Mouse (Mus musculus) hindlimb bud, embryonic 11.5 days (tissue): ENCODE measurements around the gene Nek5.
"Not testable (repeated sequence)": the region's sequence is repeated elsewhere in the genome, so short reads cannot be mapped to it uniquely, and the experiment has no call there.

ENCODE experiments used
- DNase-seq: peaks from one replicate; pipeline ENCODE4 v3.0.0-alpha.2; 2012; ENCODE audit warnings: low read depth, low spot score; ENCODE audit errors: extremely low spot score

Nek5 gene

DNA sequence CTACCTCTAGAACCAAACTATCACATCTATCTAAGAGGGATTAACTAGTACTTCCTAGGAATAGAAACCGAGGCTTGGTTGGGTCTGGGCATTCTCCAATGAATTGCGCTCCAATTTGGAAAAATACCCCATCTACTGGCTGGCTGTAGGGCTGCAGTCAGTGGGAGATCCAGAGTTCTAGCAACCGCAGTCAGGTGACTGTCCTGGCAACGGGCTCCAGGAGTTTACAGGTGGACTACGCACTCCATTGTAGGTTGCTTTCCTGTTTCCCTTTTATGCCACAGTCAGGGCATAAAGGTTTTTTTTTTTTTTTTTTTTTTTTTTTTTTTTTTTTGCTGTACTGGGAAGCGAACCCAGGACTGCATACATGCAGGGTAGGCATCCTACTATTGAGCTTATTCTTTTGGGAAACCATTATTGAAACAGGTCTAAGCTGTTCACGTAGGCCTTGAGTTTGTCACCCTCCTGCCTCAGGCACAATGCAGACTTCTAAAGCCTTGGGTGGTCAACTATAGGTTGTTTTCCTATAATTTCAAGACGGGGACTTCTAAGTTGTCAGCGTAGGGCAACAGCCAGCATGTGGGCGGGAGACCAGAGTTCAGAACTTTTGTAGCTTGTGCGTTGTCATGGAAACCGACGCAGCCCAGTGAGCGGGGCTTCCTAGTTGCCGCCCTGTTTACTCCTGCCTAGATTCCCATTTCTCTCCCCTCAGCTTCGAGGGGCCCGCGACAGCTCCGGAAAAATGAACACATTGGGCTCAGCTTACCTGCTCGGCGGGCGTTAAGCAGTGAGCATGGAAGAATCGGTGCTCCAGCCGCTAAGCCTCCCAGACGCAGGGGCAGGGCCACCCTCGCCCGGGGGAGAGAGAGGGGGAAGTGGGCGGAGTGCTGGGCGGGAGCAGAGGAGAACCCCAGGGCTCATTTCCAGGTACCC, at the start of gene Nek5:
TSS of gene Nek5 (minus strand) at position 834 of the 933 bp plus-strand sequence.
- peak; percentile 41 for DNase-seq

DNA sequence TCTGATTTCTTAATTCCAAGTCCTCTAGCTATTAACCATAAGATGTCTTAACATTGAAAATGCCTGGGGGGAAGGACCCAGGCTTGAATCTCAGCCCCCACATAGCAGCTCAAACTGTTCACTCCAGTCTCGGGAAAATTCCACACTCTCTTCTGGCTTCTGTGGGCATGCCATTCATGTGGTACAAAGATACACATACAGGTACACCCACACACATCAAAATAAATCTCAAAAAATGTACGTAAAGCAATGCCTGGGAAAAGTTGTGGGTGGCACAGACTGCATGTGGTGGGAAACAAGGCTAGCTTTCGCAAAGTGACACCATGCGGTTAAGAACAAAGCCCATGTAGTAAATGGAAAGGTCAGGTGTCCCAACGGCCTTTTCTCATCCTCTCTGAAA, 44.3 kb upstream of the Nek5 start:
- no peak for DNase-seq

DNA sequence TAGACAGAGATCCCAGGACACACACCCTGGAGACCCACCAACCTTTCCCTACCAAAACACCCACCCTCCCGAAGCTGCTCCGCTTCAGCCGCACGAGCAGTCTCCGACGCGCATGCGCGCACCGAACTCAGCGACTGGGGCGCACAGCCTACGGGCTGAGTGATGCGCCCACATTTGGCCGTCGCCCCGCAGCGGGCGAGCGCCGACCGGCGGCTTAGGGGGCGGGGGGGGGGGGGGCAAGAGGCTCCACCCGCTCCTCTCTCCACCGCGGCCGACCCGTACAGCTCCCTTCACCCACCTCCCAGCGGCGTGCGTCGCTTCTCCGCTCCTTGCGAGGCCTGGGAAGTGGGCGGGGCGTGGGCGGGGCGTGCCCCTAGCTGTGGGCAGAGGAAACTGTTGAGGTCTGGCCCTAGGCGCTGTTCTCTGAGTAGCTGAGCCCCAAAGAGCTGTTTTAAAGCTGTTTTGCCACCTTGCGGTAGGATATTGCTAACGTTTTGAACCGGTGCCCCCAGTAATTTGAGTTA, 41.3 kb upstream of the Nek5 start, which contains the start of gene Nek3:
TSS of gene Nek3 (minus strand) at position 356 of the 524 bp plus-strand sequence.
- peak; percentile 69 for DNase-seq

DNA sequence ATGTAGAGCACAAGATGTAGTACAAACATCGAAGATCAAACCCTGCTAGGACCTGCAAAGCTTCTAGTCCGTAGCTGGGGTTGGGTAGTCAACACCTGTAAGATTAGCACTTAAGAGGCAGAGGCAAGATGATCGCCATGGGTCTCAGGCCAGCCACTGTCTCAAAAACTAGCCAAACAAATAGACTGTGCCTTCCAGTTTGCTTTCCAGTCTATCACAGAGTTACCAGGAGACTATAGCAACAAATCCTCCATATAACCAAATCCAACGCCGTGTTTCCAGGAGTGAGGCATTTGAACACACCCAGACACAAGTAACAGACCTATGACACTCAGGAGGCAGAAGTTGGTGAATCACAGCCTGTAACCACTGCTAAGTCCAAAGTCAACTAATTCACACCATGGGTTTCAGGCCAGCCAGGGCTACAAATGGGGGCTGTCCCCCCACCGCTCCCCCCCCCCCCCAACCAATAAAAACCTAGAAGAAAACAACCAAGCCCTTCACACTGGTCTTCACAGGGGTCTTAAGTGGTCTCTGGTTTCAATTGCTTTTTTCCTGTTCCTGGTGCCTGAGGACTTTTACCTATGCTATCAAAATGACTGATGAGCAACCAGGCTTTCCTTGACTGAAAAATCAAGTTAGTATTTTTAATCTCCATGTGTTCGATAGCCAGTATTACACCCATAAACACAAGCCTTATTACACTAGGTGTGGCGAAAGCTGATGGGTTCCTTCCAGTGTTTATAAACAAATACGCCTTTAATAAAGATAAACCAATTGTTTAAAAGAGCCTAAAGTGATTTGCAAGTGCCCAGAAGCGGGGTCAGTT, 40.6 kb upstream of the Nek5 start:
- DNase-seq = peak; percentile 57

- no peak for DNase-seq
Observed at GRCm38 (mm10) chr8:22164431-22164830, 39.6 kb upstream of the Nek5 start.

GRCm38 (mm10) chr8:22162206-22162605, 37.4 kb upstream of the Nek5 start:
- DNase-seq = no peak

- DNase-seq = no peak
Observed at GRCm38 (mm10) chr8:22150345-22150663, 25.5 kb upstream of the Nek5 start.

DNA sequence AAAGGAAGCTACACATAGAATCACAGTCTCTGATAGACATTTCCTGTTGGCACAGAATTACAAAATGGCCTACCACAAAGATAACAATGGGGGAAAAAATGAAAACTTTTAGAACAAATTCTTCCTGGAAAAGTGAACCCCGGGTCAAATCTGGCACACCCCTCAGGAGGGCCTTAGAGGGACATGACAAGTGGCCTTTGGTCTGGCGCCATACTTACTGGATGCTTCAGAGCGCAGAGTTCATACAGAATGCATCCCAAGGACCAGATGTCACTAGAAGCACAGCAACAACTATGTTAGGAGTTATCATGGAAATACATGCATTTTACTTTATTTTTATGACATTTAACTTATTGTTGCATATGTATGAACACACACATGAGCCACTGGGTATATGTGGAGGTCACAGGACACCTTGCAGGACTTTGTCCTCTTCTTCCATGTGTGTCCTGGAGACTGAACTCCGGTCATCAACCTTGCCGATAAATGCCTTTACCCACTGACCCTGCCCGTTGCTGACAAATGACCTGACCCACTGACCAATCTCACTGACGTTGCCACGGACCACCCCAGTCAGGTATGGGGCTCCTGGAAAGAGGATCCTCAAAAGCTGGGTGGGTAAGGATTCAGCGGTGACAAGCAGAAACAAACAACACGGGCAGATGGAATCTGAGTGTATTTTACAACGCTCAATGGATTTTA, 24.9 kb upstream of the Nek5 start:
- no peak for DNase-seq

- no peak for DNase-seq
Observed at GRCm38 (mm10) chr8:22148367-22148740, 23.5 kb upstream of the Nek5 start.

DNA sequence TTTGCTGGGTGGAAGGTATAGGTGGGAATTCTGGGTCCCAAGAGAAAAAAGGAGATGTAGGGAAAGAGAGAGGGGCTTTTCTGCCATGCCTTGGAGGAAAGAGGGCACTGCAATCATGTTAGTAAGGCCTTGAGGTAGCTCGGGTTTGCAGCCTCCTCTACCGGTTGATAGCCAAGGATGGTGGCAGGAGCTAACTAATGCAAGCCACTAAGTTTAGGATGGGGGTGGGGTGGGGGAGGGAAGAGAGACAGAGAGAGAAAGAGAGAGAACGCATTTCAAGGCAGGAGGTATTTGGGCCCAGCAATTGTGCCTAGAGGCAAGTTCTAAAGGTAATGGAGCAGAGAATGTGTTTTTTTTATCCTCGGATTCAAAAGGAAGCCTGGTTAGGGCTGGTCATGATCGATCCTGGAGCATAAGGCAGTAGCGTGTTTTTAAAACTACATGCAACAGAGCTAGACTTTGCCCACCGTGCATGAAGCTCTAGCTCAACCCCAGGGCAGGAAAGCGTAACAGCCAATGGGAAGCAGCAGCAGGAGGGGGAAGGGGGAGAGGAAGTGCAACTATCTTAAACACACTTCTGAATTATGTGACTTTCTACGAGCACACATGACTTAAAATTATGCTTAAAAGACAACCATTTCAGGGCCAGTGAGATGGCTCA, 23.0 kb upstream of the Nek5 start:
- DNase-seq = no peak

DNA sequence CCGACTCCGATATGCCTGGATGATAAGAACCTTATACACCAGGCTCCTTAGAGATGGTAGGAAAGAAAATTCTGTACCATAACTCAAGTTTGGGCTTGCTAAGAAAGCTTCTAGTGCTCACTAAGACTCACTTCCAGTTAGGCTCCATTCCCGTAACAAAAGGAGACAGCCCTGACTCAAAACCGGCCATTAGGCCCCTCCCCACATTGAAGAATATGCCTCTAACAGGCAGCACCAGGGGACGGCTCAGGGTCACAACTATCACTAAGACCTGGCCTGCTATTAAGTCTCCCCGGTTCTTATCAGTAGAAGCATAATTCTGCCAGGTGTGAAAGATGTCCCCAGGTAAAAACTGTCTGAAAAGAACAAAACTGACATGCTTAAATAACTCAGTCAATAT, 21.0 kb upstream of the Nek5 start:
- no peak for DNase-seq

DNA sequence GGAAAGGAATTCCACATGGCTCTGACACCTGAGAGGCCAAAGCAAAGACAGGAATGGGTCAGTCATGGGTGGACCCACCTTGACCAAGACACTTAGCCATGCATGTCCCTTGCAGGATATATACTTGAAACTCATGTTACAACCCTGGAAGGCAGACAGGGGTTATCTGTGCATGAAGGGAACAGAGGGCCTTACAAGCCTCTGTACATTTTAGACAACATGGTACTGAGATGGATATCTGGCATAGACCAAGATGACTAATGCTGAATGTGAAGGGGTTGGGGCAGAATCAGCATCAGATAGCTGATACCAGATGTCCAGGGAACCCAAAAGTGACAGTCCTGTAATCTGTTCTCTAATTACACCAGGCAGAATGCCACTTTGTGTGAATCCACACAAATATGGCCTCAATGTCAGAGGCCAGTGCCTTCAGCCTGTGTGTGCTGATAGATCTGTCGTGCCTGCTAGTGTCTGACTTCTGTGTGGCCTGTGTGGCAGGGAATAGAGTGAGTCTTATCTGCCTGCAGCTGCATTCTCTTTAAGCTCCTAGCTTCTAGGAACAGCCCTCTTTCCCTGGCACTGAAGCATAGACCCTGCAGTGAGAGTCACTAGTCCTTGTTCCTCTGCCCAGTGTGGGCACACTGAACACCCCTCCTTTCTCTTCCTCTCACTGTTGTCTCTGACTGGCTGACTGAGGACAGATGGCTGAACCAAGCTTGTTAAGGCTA, 19.1 kb upstream of the Nek5 start:
- DNase-seq = no peak

DNA sequence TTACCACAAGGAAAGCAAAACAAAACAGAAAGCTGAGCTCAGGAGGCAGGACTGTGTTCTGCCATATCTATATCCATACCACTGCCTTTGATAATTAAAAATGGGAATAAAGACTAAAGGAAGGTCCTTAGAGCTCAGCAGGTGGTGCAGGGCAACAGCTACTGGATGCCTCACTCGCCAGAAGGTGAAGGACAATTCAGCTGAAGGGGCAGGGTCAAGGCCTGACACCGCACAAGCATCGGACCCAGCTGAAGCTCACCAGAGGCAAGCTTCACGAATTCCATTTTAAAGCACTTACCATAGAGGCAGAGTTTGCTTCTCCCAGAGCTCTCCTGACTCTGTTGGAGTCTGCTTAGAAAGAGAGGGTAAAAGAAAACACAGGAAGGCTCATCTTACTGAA, 17.7 kb upstream of the Nek5 start:
- DNase-seq = no peak

- DNase-seq = no peak
Observed at GRCm38 (mm10) chr8:22141836-22142385, 17.1 kb upstream of the Nek5 start.

DNA sequence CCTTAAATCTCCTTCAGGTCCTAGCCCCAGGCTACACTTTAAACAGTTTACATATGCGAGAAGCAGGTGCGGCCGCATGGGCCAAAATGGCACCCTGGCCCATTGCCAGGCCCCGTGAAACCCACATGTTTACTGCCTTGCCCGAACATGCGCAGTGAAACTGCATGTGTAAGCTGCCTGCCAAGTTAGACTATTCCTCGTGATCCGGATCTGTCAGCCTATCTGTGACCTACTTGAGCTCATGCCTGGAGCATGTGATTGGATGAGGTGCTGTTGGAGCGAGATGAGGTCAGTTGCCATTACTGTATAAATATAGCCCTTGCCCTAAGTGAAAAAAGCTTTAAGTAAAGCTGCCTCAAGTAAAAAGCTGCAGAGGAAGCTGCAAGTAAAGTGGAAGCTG, 11.6 kb upstream of the Nek5 start:
- DNase-seq = not testable (repeated sequence)

- DNase-seq = no peak
Observed at GRCm38 (mm10) chr8:22134750-22135135, 9.9 kb upstream of the Nek5 start.

DNA sequence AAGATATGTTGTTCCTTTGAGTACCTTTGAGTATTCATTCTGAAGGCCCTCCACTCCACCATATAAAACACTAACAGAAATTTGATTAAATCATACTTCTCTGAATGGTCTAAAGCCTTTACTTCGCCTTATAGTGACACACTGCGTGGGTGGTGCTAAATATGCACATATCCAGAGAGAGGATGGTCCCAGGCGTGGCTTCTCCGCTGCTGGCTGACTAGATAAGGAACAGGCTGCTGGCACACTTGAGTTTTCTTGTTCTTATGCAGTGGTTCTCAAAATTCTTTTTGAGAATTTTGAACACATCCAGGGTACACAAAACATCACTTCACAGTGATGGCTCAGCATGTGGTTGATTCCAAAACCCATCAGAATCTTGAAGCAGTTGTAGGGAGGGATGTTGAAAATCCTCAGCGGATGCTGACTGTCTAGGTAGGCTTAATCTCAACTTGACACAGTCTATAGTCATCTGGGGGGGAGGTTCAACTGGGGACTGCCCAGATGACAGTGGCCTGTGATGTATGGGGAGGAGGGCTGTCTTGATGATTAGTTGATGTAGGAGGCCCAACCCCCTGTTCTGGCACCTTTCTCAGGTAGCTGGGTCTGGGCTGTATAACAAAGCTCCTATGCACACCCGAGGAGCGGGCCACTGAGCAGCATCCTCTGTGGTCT, 9.4 kb upstream of the Nek5 start:
- DNase-seq = no peak

DNA sequence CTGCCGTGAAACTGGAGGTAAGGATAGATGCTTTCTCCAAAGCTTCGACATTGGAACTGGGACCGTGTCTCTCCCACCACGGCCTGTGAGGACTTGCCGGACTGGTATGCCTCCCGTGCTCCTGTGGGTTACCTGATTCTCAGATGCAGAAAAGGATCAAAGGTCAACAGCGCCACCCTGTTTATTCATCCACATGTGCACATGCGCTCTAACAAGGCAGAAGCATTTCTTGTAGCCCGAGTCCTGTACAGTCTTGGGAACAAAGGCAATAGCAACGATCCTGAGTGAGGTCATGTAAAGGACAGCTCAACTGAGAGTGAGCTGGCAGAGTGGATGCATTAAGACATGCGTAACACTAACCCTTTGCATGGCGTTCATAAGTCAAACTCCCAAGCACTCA, 7.2 kb upstream of the Nek5 start:
- no peak for DNase-seq

GRCm38 (mm10) chr8:22107020-22107419, 17.8 kb downstream of the Nek5 start:
- no peak for DNase-seq
